Mouse (Mus musculus) kidney, postnatal 0 days (tissue): ENCODE measurements around the gene Cdh5. TPM values are rescaled to one million over a fixed set of nuclear protein-coding genes. Genes with fewer than 3 reads are reported as not detected.
A peak's percentile ranks its signal among the peaks of the same experiment; 100 is the strongest.

Source experiments
- ATAC-seq: fragments of 200-750 bp; cut with Nextera tagmentation; replicated peaks from 2 replicates; pipeline ENCODE4 v1.8.0; 2017; ENCODE audit warnings: low read depth, moderate number of reproducible peaks, moderate TSS enrichment, moderate library complexity; ENCODE audit not compliant: low FRiP score
- DNase-seq: peaks from one replicate; pipeline ENCODE4 v3.0.0-alpha.2; 2016; ENCODE audit warnings: low spot score
- H3K27ac ChIP-seq: fragments of 300-500 bp; sonication (generic); 2 replicates; pipeline ENCODE4 v1.5.1; 2014; ENCODE audit warnings: mild to moderate bottlenecking
- H3K27me3 ChIP-seq: fragments of 300-500 bp; sonication (generic); 2 replicates; pipeline ENCODE4 v1.6.1; 2014; ENCODE audit warnings: low read length, mixed read lengths; ENCODE audit not compliant: insufficient read depth
- H3K36me3 ChIP-seq: fragments of 300-500 bp; sonication (generic); 2 replicates; pipeline ENCODE4 v1.6.1; 2014; ENCODE audit warnings: low read length, mixed read lengths; ENCODE audit not compliant: insufficient read depth
- H3K4me1 ChIP-seq: fragments of 300-500 bp; sonication (generic); replicated peaks from 2 replicates; pipeline ENCODE4 v1.6.1; 2014; ENCODE audit warnings: antibody characterized with exemption, low read length, mixed read lengths; ENCODE audit not compliant: insufficient read depth
- H3K4me2 ChIP-seq: fragments of 300-500 bp; sonication (generic); 2 replicates; pipeline ENCODE4 v1.6.1; 2014; ENCODE audit warnings: mild to moderate bottlenecking, low read length, moderate library complexity, mixed read lengths
- H3K4me3 ChIP-seq: fragments of 300-500 bp; sonication (generic); replicated peaks from 2 replicates; pipeline ENCODE4 v1.5.1; 2014; ENCODE audit warnings: low read depth, low read length
- H3K9ac ChIP-seq: fragments of 300-500 bp; sonication (generic); 2 replicates; pipeline ENCODE4 v1.6.1; 2014; ENCODE audit warnings: low read depth, low read length
- H3K9me3 ChIP-seq: fragments of 300-500 bp; sonication (generic); replicated peaks from 2 replicates; pipeline ENCODE4 v1.6.1; 2016; ENCODE audit warnings: low read length, inconsistent platforms, mixed read lengths
- CTCF ChIP-seq: IDR thresholded peaks from 2 replicates; pipeline ENCODE4 v1.5.1; 2016; ENCODE audit warnings: antibody characterized with exemption, low read depth, mild to moderate bottlenecking, moderate library complexity
- WGBS: fragments of 180-500 bp; shearing (Covaris S2); extraction: QIAGEN DNeasy Blood & Tissue Kit; methylation state at CpG from one replicate; pipeline ENCODE4 v1.1.7; 2014; 5-methylcytosine and 5-hydroxymethylcytosine counted together
- polyA plus RNA-seq: library from polyadenylated mRNA; unstranded; fragments of >200 nt; fragmentation: Nextera tagmentation; extraction: Ambion mirVana; gene quantifications from 2 replicates; pipeline ENCODE4 v1.2.1, GENCODE M21; 2015

The Cdh5 gene
- polyA plus RNA-seq, 1 experiment from 2014 or later: 35.9 TPM

DNA sequence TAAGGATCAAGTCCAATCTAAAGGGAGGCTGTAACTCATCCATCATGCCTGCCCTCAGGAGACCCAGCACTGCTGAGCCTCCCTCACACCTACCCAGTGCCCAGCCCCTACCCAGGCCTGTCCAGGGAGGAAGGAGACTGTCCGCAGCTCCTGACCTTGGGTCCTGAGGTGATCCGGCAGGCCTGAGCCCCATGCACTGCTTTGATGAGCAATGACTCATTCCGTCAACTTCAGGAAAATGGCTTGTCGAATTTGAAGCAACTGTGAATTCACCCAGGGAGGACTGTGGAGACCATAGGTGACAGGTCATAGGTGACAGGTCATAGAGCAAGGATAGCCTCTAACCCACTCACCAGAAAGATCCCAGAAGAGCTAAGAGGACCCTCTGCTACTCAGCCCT lies 42.0 kb downstream of the Cdh5 start:
- no peaks in the 10 kb centered on the region for H3K9me3 ChIP-seq
- no peak for TF ChIP-seq CTCF
- H3K27ac ChIP-seq: no peak overlapping the region
- no peaks in the 10 kb centered on the region for H3K36me3 ChIP-seq
- no peak overlapping the region for H3K4me2 ChIP-seq
- DNase-seq (no peak), ATAC-seq (no peak)
- H3K4me1 ChIP-seq: no peaks in the 10 kb centered on the region
- no peaks in the 10 kb centered on the region for H3K27me3 ChIP-seq
- WGBS: 56% methylated on average over 4 of the region's 4 CpGs
- no peak overlapping the region for H3K4me3 ChIP-seq
- no peak overlapping the region for H3K9ac ChIP-seq

- DNase-seq (no peak), ATAC-seq (no peak)
- peak; percentile 43; the same call in 1 of the 2 replicates for TF ChIP-seq CTCF
- no peaks in the 10 kb centered on the region for H3K27me3 ChIP-seq
- H3K4me2 ChIP-seq: no peak overlapping the region
- H3K4me3 ChIP-seq: no peak overlapping the region
- H3K9ac ChIP-seq: no peak overlapping the region
- H3K4me1 ChIP-seq: no peaks in the 10 kb centered on the region
- WGBS: 81% methylated on average over 13 of the region's 13 CpGs
- H3K9me3 ChIP-seq: no peaks in the 10 kb centered on the region
- H3K27ac ChIP-seq: no peak overlapping the region
- H3K36me3 ChIP-seq: no peaks in the 10 kb centered on the region
Observed at GRCm38 (mm10) chr8:104144434-104145216, 43.2 kb downstream of the Cdh5 start.

DNA sequence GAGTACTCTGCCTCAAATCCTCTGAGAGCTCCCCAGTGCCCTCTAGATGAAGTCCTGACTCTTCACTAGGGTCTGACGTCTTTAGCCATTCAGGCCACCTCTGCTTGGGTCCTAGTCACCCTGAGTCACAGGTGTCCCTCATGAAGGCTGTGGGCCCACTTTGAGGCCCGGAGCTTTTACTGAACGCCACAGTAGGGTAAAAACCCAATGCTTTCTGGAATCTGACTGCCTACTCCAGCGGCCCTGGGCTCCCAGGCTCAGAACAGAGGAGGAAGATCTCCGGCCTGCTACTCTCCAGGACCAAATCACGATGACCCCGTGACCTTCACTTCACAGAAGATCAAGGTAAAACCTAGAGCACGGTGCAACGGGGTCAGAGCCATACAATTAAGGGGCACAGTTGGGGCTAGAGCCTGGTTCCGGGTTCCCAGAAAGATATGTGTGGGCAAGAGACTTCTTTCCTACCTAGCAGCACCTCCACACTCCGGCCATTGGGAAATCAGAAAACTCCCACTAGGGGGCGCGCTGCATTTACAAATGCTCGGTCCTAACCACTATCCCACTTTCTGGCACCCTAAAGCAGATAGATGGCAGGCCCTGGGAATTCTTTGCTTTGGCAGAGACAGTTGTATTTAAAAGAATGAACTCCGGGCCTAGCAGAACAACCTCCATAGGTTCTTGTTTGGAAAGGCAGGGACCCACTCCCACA lies 44.7 kb downstream of the Cdh5 start:
- no peak overlapping the region for H3K27ac ChIP-seq
- no peak overlapping the region for H3K4me2 ChIP-seq
- H3K27me3 ChIP-seq: no peaks in the 10 kb centered on the region
- H3K9me3 ChIP-seq: no peaks in the 10 kb centered on the region
- no peak overlapping the region for H3K9ac ChIP-seq
- no peaks in the 10 kb centered on the region for H3K36me3 ChIP-seq
- H3K4me3 ChIP-seq: no peak overlapping the region
- H3K4me1 ChIP-seq: no peaks in the 10 kb centered on the region
- WGBS: 34% methylated on average over 15 of the region's 15 CpGs
- peak; percentile 90 for TF ChIP-seq CTCF
- DNase-seq: peak; percentile 89
- peak; percentile 67 for ATAC-seq

DNA sequence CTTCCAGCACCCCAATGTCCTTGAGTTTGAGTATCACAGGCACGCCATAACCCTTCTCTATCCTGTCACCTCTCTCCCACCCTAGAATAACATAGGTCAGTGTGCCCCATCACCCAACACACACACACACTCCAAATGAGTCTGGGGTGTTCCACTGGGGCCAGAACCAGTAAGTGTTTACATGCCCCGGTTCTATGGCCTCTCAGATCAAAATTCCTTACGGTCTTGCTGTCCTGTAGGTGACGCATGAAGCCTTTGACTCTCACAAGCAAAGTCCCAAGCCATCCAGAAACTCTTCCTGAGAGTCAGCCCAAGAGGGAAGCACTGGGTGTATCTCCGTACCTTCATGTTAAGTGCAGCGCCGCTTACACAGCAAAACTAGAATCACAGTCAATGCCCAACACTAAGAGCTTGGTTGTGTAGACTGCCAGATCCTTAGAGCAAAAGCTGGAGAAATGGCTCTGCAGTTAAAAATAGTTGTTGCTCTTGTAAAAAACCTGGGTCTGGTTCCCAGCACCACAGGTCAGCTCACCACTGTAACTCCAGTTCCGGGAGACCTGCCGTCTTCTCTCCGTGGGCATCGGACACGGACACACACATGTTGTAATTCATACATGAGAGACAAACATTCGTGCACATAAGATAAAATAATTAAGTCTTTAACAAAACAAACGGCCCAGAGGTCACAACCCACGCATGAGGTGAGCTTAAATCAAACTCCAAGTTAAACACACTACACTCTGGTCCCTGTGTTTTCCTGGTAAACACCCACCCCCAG lies 45.5 kb downstream of the Cdh5 start:
- Histone ChIP-seq H3K27me3 (no peaks in the 10 kb centered on the region), H3K27ac (no peak overlapping the region), H3K9ac (no peak overlapping the region), H3K9me3 (no peaks in the 10 kb centered on the region), H3K36me3 (no peaks in the 10 kb centered on the region), H3K4me1 (no peaks in the 10 kb centered on the region), H3K4me3 (no peak overlapping the region), H3K4me2 (no peak overlapping the region)
- 82% methylated on average over 15 of the region's 15 CpGs for WGBS
- no peak for TF ChIP-seq CTCF
- DNase-seq (no peak), ATAC-seq (no peak)

- no peak for TF ChIP-seq CTCF
- H3K4me2 ChIP-seq: no peak overlapping the region
- H3K4me3 ChIP-seq: no peak overlapping the region
- no peaks in the 10 kb centered on the region for H3K4me1 ChIP-seq
- H3K27ac ChIP-seq: no peak overlapping the region
- 98% methylated on average over 2 of the region's 2 CpGs for WGBS
- 0 out of 2 replicates have a peak, but pooled peaks have one; percentile 40 for ATAC-seq
- no peaks in the 10 kb centered on the region for H3K36me3 ChIP-seq
- no peaks in the 10 kb centered on the region for H3K9me3 ChIP-seq
- H3K27me3 ChIP-seq: no peaks in the 10 kb centered on the region
- DNase-seq: no peak
- no peak overlapping the region for H3K9ac ChIP-seq
Observed at GRCm38 (mm10) chr8:104147947-104148346, 46.5 kb downstream of the Cdh5 start.

GRCm38 (mm10) chr8:104160731-104161130 lies 59.3 kb downstream of the Cdh5 start:
- Histone ChIP-seq H3K4me2 (no peak overlapping the region), H3K4me1 (no peaks in the 10 kb centered on the region), H3K4me3 (no peak overlapping the region), H3K27me3 (no peaks in the 10 kb centered on the region), H3K9me3 (no peaks in the 10 kb centered on the region), H3K36me3 (no peaks in the 10 kb centered on the region), H3K9ac (no peak overlapping the region), H3K27ac (no peak overlapping the region)
- DNase-seq (no peak), ATAC-seq (no peak)
- no peak for TF ChIP-seq CTCF
- 73% methylated on average over 5 of the region's 5 CpGs for WGBS
